Mouse (Mus musculus) colon, adult 2 months (tissue): ENCODE results near the gene Ddc. TPM values are rescaled to one million over a fixed set of nuclear protein-coding genes. Genes with fewer than 3 reads are reported as not detected.

Source experiments
- polyA plus RNA-seq: library from polyadenylated mRNA; depleted of rRNA; stranded (reverse); fragments of >200 nt; gene quantifications from 2 replicates; pipeline ENCODE4 v1.2.3, GENCODE M21; 2012; rRNA removed

The Ddc gene
- polyA plus RNA-seq = 33.4 and 33.6 TPM in 2 replicates

DNA sequence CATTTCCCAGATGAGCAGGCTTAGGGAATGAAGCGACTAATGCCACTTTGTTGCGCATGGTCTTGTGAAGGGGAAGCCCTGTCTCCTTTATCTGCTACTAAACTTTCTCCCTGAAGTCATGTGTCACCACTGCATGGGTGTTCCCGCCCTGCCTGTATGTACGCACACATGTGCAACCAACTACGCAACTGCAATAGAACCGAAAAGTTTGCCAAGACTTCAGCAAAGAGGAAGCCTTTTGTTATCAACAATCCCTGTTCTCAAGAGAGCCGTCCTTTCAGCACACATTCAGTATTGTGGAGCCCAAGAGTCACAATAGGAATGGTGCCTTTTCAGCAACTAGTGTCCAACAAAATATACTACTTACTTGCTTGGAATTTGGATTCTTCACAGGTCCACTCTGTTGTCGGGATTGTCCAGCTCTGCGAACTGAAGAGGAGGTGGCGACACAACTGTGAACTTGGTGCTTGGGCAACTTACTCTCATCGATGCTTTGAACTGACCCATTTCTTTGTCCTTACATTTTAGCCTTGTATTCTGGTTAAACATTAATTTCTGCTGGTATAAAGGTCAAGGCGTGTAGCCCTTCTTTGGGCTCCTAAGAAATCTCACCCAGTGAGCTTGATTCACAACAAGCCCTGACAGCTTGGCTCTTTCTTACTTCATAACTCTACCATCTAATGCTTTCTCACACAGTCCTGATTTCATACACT, at the start of gene Ddc:
Gene Ddc (minus strand): TSS at position 500 of the 713 bp plus-strand sequence.

DNA sequence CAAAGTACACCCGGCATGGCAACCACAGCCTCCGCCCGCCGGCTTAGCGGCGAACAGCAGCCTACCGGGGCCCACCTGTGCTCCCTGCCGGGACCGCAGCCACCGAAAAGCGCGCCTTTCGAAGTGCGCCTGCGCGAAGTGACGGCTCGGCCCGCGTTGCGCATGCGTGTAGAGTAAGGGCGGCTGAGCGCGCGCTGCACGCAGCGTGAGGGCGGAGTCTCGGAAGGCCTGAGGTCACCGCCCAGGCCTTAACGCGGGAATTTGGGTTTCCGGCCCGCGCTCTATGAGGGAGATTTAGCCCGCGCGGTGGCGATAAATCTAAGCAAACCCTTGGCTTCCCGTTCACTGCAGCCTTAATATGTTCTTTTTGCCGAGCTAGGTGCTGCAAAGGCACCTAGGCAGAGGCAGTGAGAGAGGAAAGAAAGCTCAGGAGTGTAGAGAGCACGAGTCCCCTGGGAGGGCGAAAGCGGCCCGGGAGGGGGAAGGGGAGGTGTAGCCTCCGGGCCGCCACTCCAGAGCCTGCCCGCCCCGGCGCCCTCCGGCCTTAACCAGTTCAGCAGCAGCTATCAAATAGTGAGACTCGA, 89.0 kb downstream of the Ddc start, which contains the start of gene Fignl1:
Gene Fignl1 (minus strand): TSS at position 143 of the 584 bp plus-strand sequence.

Other genes with a start within 250 kb of the Ddc start
- 10.7 and 12.3 TPM in 2 replicates for gene Ikzf1, start 213.1 kb downstream of the Ddc start, polyA plus RNA-seq
- 0.93 and 1.6 TPM in 2 replicates for gene Fignl1, start 89.2 kb downstream of the Ddc start, polyA plus RNA-seq
- 5.0 and 6.1 TPM in 2 replicates for gene Grb10, start 140.5 kb upstream of the Ddc start, polyA plus RNA-seq